ENCODE assay signal across 29 mouse cellular contexts in genomic region chr6:86767465-86767864, GRCm38 (mm10). TPM values are rescaled to one million over a fixed set of nuclear protein-coding genes. Genes with fewer than 3 reads are reported as not detected.
DNase-seq lines count a peak whose midpoint lies in the region; ATAC-seq and TF ChIP-seq lines count a peak whose summit lies in the region.
"Had no signal": no experiment of that assay in that cellular context is flagged by ENCODE, and none has a peak within 500 bp of the region (broad histone marks: within the 10 kb centered on the region; RNA-seq: fewer than 3 reads in every experiment).

No protein-coding gene starts in this region.

- H3K79me2 ChIP-seq in MEL (ENCODE audit: control insufficient read depth, insufficient read depth, low read length, poor library complexity): no peaks in the 10 kb centered on the region

- H3K4me2 ChIP-seq in lung, postnatal 0 days (replicated peaks; ENCODE audit: low read depth, low read length): no peak overlapping the region
- no peak overlapping the region for H3K4me2 ChIP-seq in intestine, postnatal 0 days (replicated peaks; ENCODE audit: low read depth)
- H3K4me2 ChIP-seq: embryonic facial prominence, embryonic 12.5 days; embryonic facial prominence, embryonic 15.5 days; heart, embryonic 12.5 days; heart, embryonic 15.5 days; hindbrain, embryonic 13.5 days had no signal

- no peak for TF ChIP-seq CTCF in lung, postnatal 0 days (IDR thresholded peaks at IDR 0.05)
- no peak for TF ChIP-seq CTCF in MEL (IDR thresholded peaks at IDR 0.05 in 2 of 3, conservative IDR thresholded peaks at IDR 0.05 in 1 of 3; ENCODE audit: control insufficient read depth in 1 of 3, insufficient read depth in 1 of 3, low read depth in 2 of 3, low read length in 3 of 3, poor library complexity in 1 of 3, severe bottlenecking in 1 of 3)
- no peak for TF ChIP-seq CTCF in intestine, postnatal 0 days (IDR thresholded peaks at IDR 0.05; ENCODE audit: low read depth)

- H3K9ac ChIP-seq in lung, postnatal 0 days (replicated peaks; ENCODE audit: low read depth): no peak overlapping the region
- H3K9ac ChIP-seq in MEL (ENCODE audit: control insufficient read depth, low read depth, low read length, poor library complexity, severe bottlenecking): no peak overlapping the region
- no peak overlapping the region for H3K9ac ChIP-seq in intestine, postnatal 0 days (ENCODE audit: low read depth, low read length)
- H3K9ac ChIP-seq: embryonic facial prominence, embryonic 12.5 days; embryonic facial prominence, embryonic 15.5 days; forebrain, postnatal 0 days; heart, embryonic 12.5 days; heart, embryonic 15.5 days; hindbrain, embryonic 13.5 days had no signal

- no peak overlapping the region for H3K27ac ChIP-seq in lung, postnatal 0 days (ENCODE audit: low read length)
- H3K27ac ChIP-seq in MEL (ENCODE audit: control insufficient read depth, low read depth, low read length): no peak overlapping the region
- peak overlapping the region; percentile 1; the same call in 1 of the 2 replicates for H3K27ac ChIP-seq in intestine, postnatal 0 days (ENCODE audit: low read depth, low read length)
- H3K27ac ChIP-seq: embryonic facial prominence, embryonic 12.5 days; embryonic facial prominence, embryonic 15.5 days; heart, embryonic 15.5 days; hindbrain, embryonic 10.5 days; hindbrain, embryonic 13.5 days had no signal

- no peak for TF ChIP-seq RAD21 in MEL (IDR thresholded peaks at IDR 0.05; ENCODE audit: low read depth, low read length)

- TF ChIP-seq POLR2A in MEL (IDR thresholded peaks at IDR 0.05; ENCODE audit: control insufficient read depth in 1 of 2, insufficient read depth in 1 of 2, low read depth in 1 of 2, low read length in 2 of 2, poor library complexity in 1 of 2): no peak

- 60% methylated on average over 3 of the region's 3 CpGs for WGBS in lung, postnatal 0 days
- WGBS in intestine, postnatal 0 days: 70% methylated on average over 3 of the region's 3 CpGs

- no peaks in the 10 kb centered on the region for H3K36me3 ChIP-seq in lung, postnatal 0 days (ENCODE audit: insufficient read depth, low read length)
- peaks cover 1 to 2% of the 10 kb centered on the region in 2 experiments; a peak in 3 of 4 replicates for H3K36me3 ChIP-seq in MEL (ENCODE audit: control insufficient read depth in 1 of 2, insufficient read depth in 2 of 2, low read length in 2 of 2)
- peaks cover 12% of the 10 kb centered on the region for H3K36me3 ChIP-seq in intestine, postnatal 0 days (ENCODE audit: control insufficient read depth, insufficient read depth)
- H3K36me3 ChIP-seq: embryonic facial prominence, embryonic 12.5 days; embryonic facial prominence, embryonic 15.5 days; G1E; heart, embryonic 12.5 days; heart, embryonic 15.5 days; hindbrain, embryonic 10.5 days; hindbrain, embryonic 13.5 days had no signal

- H3K4me1 ChIP-seq in lung, postnatal 0 days (ENCODE audit: insufficient read depth, low read depth, low read length): peaks cover 4% of the 10 kb centered on the region; the same call in 1 of the 2 replicates
- peaks cover 3 to 10% of the 10 kb centered on the region in 2 experiments; a peak in 3 of 4 replicates for H3K4me1 ChIP-seq in MEL (ENCODE audit: control insufficient read depth in 1 of 2, insufficient read depth in 2 of 2, low read length in 2 of 2)
- peaks cover 9% of the 10 kb centered on the region for H3K4me1 ChIP-seq in intestine, postnatal 0 days (replicated peaks; ENCODE audit: control insufficient read depth, insufficient read depth, low read length)
- H3K4me1 ChIP-seq: embryonic facial prominence, embryonic 12.5 days; embryonic facial prominence, embryonic 15.5 days; heart, embryonic 12.5 days; heart, embryonic 15.5 days; hindbrain, embryonic 10.5 days; hindbrain, embryonic 13.5 days had no signal

- ATAC-seq in lung, postnatal 0 days: no peak
- ATAC-seq in intestine, postnatal 0 days: no peak
- ATAC-seq: forebrain, embryonic 14.5 days; forebrain, postnatal 0 days; hindbrain, embryonic 16.5 days had no signal

- no peaks in the 10 kb centered on the region for H3K9me3 ChIP-seq in lung, postnatal 0 days (ENCODE audit: low read length)
- no peaks in the 10 kb centered on the region for H3K9me3 ChIP-seq in MEL (replicated peaks; ENCODE audit: insufficient read depth, low read length)
- H3K9me3 ChIP-seq in intestine, postnatal 0 days (ENCODE audit: control insufficient read depth): no peaks in the 10 kb centered on the region
- H3K9me3 ChIP-seq: embryonic facial prominence, embryonic 12.5 days; embryonic facial prominence, embryonic 15.5 days; G1E; heart, embryonic 12.5 days; heart, embryonic 15.5 days; hindbrain, embryonic 10.5 days; hindbrain, embryonic 13.5 days had no signal

- no peak overlapping the region for H3K4me3 ChIP-seq in lung, postnatal 0 days (ENCODE audit: low read depth, low read length)
- no peak overlapping the region for H3K4me3 ChIP-seq in MEL (ENCODE audit: control insufficient read depth in 1 of 2, insufficient read depth in 1 of 2, low read depth in 2 of 2, low read length in 2 of 2)
- H3K4me3 ChIP-seq in intestine, postnatal 0 days (ENCODE audit: low read depth, low read length): no peak overlapping the region
- H3K4me3 ChIP-seq: embryonic facial prominence, embryonic 12.5 days; embryonic facial prominence, embryonic 15.5 days; gastrocnemius, adult 2 months; heart, embryonic 12.5 days; heart, embryonic 15.5 days; hindbrain, embryonic 10.5 days; hindbrain, embryonic 13.5 days had no signal

- no peaks in the 10 kb centered on the region for H3K27me3 ChIP-seq in lung, postnatal 0 days (replicated peaks; ENCODE audit: insufficient read depth, low read length)
- no peaks in the 10 kb centered on the region for H3K27me3 ChIP-seq in MEL (ENCODE audit: control insufficient read depth in 1 of 2, insufficient read depth in 2 of 2, low read length in 2 of 2)
- no peaks in the 10 kb centered on the region for H3K27me3 ChIP-seq in intestine, postnatal 0 days (replicated peaks; ENCODE audit: control insufficient read depth, insufficient read depth, low read length)
- H3K27me3 ChIP-seq: CH12.LX; embryonic facial prominence, embryonic 12.5 days; embryonic facial prominence, embryonic 15.5 days; heart, embryonic 12.5 days; heart, embryonic 15.5 days; hindbrain, embryonic 13.5 days had no signal

- no peak for TF ChIP-seq EP300 in lung, postnatal 0 days (IDR thresholded peaks at IDR 0.05)
- peak; percentile 8 to 18; a peak in 1 of 4 replicates for TF ChIP-seq EP300 in MEL (IDR thresholded peaks at IDR 0.05; ENCODE audit: low read depth in 1 of 2, low read length in 2 of 2)

- peak; percentile 47 for DNase-seq in lung, postnatal 0 days (ENCODE audit: low spot score)
- no peak for DNase-seq in lung, postnatal 4 days
- DNase-seq in MEL (ENCODE audit: low read depth, low spot score): peak; percentile 67
- DNase-seq in gastrocnemius, postnatal 25 days: no peak
- no peak for DNase-seq in retina, embryonic 14.5 days (ENCODE audit: low spot score)
- DNase-seq: adrenal gland, adult 2 months; adrenal gland, postnatal 14 days; B cell, adult 2 months; cerebellum, adult 11 months; cerebellum, adult 2 months; cerebellum, adult 9-11 months; cerebellum, postnatal 25 days; forebrain, postnatal 0 days; gastrocnemius, adult 2 months; gastrocnemius, postnatal 14 days; heart, adult 18-20 months; heart, postnatal 10 days; heart, postnatal 36 days had no signal

TF ChIP-seq in MEL, 35 proteins besides CTCF, POLR2A, EP300 and RAD21:
- TF ChIP-seq USF2 (IDR thresholded peaks at IDR 0.05; ENCODE audit: borderline replicate concordance in 1 of 2, insufficient read depth in 1 of 2, low read depth in 1 of 2, low read length in 2 of 2) (no peak), ZNF384 (IDR thresholded peaks at IDR 0.05; ENCODE audit: low read depth, low read length) (no peak), ETS1 (IDR thresholded peaks at IDR 0.05; ENCODE audit: low read depth, low read length) (peak; percentile 50; the same call in 1 of the 2 replicates), MYC (IDR thresholded peaks at IDR 0.05; ENCODE audit: low read depth, low read length) (no peak), ZMIZ1 (IDR thresholded peaks at IDR 0.05; ENCODE audit: low read depth, low read length) (no peak), RCOR1 (IDR thresholded peaks at IDR 0.05; ENCODE audit: low read depth, low read length) (peak; percentile 35; the same call in 1 of the 2 replicates), MAZ (IDR thresholded peaks at IDR 0.05; ENCODE audit: low read depth, low read length) (no peak), SIN3A (IDR thresholded peaks at IDR 0.05; ENCODE audit: low read length) (no peak), E2F4 (IDR thresholded peaks at IDR 0.05; ENCODE audit: borderline replicate concordance, low read depth, low read length) (no peak), BHLHE40 (IDR thresholded peaks at IDR 0.05; ENCODE audit: borderline replicate concordance, low read depth, low read length) (no peak), UBTF (IDR thresholded peaks at IDR 0.05; ENCODE audit: borderline replicate concordance, insufficient read depth, low read depth, low read length) (no peak), MYB (IDR thresholded peaks at IDR 0.05; ENCODE audit: low read depth, low read length) (no peak), ELF1 (IDR thresholded peaks at IDR 0.05; ENCODE audit: low read depth, low read length) (no peak), GATA1 (IDR thresholded peaks at IDR 0.05; ENCODE audit: low read depth, low read length) (peak; percentile 69), ZKSCAN1 (IDR thresholded peaks at IDR 0.05; ENCODE audit: low read depth, low read length) (no peak)

RNA-seq across cellular contexts. Expression of gene Anxa4, which starts 25.9 kb away (rescaled TPM):
- 167 and 208 TPM in 2 replicates for polyA plus RNA-seq in lung, postnatal 0 days (2015; fragmentation: Nextera tagmentation; extraction: Ambion mirVana)
- total RNA-seq in MEL (2012; rRNA removed): 30.4 and 31.1 TPM in 2 replicates
- 100 to 1,000 TPM in 1 of 2 experiments, 10 to 100 TPM in 1; 53.6 to 176 TPM for polyA plus RNA-seq in MEL (2012; ENCODE audit: insufficient read depth in 1 of 2, insufficient read length in 2 of 2, low read depth in 1 of 2, low replicate concordance in 2 of 2, missing spikeins in 1 of 2)
- 541 and 578 TPM in 2 replicates for polyA plus RNA-seq in intestine, postnatal 0 days (2015; fragmentation: Nextera tagmentation; extraction: Ambion mirVana)
- total RNA-seq in gastrocnemius, postnatal 25 days (2021): 10 to 100 TPM; 13.4 to 19.7 TPM

RNA-seq across cellular contexts. Expression of gene Gmcl1, which starts 34.3 kb away (rescaled TPM):
- 12.2 and 17.7 TPM in 2 replicates for polyA plus RNA-seq in lung, postnatal 0 days (2015; fragmentation: Nextera tagmentation; extraction: Ambion mirVana)
- 15.9 TPM in 2 replicates for total RNA-seq in MEL (2012; rRNA removed)
- 10 to 100 TPM; 21.5 to 67.0 TPM for polyA plus RNA-seq in MEL (2012; ENCODE audit: insufficient read depth in 1 of 2, insufficient read length in 2 of 2, low read depth in 1 of 2, low replicate concordance in 2 of 2, missing spikeins in 1 of 2)
- 16.1 and 16.7 TPM in 2 replicates for polyA plus RNA-seq in intestine, postnatal 0 days (2015; fragmentation: Nextera tagmentation; extraction: Ambion mirVana)
- total RNA-seq in gastrocnemius, postnatal 25 days (2021): 1 to 10 TPM; 2.4 to 2.8 TPM

Comparison
In these comparisons a context has a peak if more than half of its experiments do, and no peak if none do; other contexts are left out.
1. DNase-seq: peak in lung, postnatal 0 days (single experiment) and MEL (single experiment); none in lung, postnatal 4 days (0 of 2), gastrocnemius, postnatal 25 days (single experiment) and retina, embryonic 14.5 days (single experiment).